Mouse (Mus musculus) heart, embryonic 12.5 days (tissue): ENCODE measurements around the gene Ghrh. TPM values are rescaled to one million over a fixed set of nuclear protein-coding genes. Genes with fewer than 3 reads are reported as not detected.

ENCODE experiments used
- ATAC-seq: fragments of 200-750 bp; cut with Nextera tagmentation; 2 replicates; pipeline ENCODE4 v1.8.0; 2017; ENCODE audit warnings: moderate TSS enrichment, moderate library complexity; ENCODE audit not compliant: insufficient number of reproducible peaks, low FRiP score
- H3K27ac ChIP-seq: fragments of 300-500 bp; sonication (generic); 2 replicates; pipeline ENCODE4 v1.5.1; 2016; ENCODE audit warnings: mild to moderate bottlenecking, moderate library complexity; ENCODE audit not compliant: poor library complexity, severe bottlenecking
- H3K27me3 ChIP-seq: fragments of 300-500 bp; sonication (generic); replicated peaks from 2 replicates; pipeline ENCODE4 v1.6.1; 2016; ENCODE audit warnings: mild to moderate bottlenecking, moderate library complexity
- H3K36me3 ChIP-seq: fragments of 300-500 bp; sonication (generic); 2 replicates; pipeline ENCODE4 v1.6.1; 2016; ENCODE audit warnings: mild to moderate bottlenecking, moderate library complexity
- H3K4me1 ChIP-seq: fragments of 300-500 bp; sonication (generic); replicated peaks from 2 replicates; pipeline ENCODE4 v1.6.1; 2016; ENCODE audit warnings: mild to moderate bottlenecking
- H3K4me2 ChIP-seq: fragments of 300-500 bp; sonication (generic); 2 replicates; pipeline ENCODE4 v1.6.1; 2016; ENCODE audit warnings: mild to moderate bottlenecking, moderate library complexity
- H3K4me3 ChIP-seq: fragments of 300-500 bp; sonication (generic); 2 replicates; pipeline ENCODE4 v1.5.1; 2016; ENCODE audit warnings: mild to moderate bottlenecking
- H3K9ac ChIP-seq: fragments of 300-500 bp; sonication (generic); 2 replicates; pipeline ENCODE4 v1.6.1; 2016; ENCODE audit warnings: mild to moderate bottlenecking, moderate library complexity
- H3K9me3 ChIP-seq: fragments of 300-500 bp; sonication (generic); replicated peaks from 2 replicates; pipeline ENCODE4 v1.6.1; 2016; ENCODE audit warnings: mild to moderate bottlenecking, moderate library complexity
- WGBS: fragments of 180-500 bp; shearing (Covaris S2); methylation state at CpG from one replicate; pipeline ENCODE4 v1.1.7; 2016; 5-methylcytosine and 5-hydroxymethylcytosine counted together
- polyA plus RNA-seq: library from polyadenylated mRNA; unstranded; fragments of >200 nt; fragmentation: Nextera tagmentation; extraction: Ambion mirVana; gene quantifications from 2 replicates; pipeline ENCODE4 v1.2.1, GENCODE M21; 2016

The Ghrh gene
- polyA plus RNA-seq, 1 experiment from 2014 or later = not detected

DNA sequence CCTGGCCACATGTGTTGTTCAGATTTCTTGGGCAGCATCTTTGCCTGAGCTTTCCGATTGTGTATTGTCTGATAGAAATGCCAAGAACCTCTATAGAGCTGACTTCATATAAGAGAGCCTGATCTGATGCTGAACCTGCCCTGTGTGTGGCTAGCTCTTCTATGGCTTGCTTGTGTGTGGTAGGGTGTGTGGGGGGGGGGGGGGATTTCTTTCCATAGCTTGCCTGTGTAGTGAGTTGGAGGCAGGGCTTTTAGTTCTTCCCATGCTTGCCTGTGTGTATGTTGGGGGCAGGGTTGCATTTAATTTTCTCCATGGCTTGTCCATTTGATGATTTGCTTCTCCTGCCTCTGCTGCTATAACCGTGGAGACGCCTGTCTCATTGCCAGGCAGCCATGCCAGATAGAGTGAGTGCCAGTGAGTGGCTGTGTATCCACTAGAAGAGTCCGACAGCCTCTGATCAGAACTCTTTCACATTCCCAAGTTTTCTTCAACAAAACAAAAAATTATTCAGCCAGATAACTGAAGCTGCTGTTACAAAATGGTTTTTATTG is 39.5 kb downstream of the Ghrh start:
- Histone ChIP-seq H3K9me3 (no peaks in the 10 kb centered on the region), H3K9ac (no peak overlapping the region), H3K36me3 (peaks cover 84% of the 10 kb centered on the region), H3K27me3 (no peaks in the 10 kb centered on the region), H3K4me1 (peaks cover 18% of the 10 kb centered on the region), H3K27ac (0 out of 2 replicates have a peak overlapping the region, but pooled peaks have one; percentile 2), H3K4me2 (no peak overlapping the region), H3K4me3 (no peak overlapping the region)
- no peak for ATAC-seq
- 81% methylated on average over 4 of the region's 4 CpGs for WGBS

DNA sequence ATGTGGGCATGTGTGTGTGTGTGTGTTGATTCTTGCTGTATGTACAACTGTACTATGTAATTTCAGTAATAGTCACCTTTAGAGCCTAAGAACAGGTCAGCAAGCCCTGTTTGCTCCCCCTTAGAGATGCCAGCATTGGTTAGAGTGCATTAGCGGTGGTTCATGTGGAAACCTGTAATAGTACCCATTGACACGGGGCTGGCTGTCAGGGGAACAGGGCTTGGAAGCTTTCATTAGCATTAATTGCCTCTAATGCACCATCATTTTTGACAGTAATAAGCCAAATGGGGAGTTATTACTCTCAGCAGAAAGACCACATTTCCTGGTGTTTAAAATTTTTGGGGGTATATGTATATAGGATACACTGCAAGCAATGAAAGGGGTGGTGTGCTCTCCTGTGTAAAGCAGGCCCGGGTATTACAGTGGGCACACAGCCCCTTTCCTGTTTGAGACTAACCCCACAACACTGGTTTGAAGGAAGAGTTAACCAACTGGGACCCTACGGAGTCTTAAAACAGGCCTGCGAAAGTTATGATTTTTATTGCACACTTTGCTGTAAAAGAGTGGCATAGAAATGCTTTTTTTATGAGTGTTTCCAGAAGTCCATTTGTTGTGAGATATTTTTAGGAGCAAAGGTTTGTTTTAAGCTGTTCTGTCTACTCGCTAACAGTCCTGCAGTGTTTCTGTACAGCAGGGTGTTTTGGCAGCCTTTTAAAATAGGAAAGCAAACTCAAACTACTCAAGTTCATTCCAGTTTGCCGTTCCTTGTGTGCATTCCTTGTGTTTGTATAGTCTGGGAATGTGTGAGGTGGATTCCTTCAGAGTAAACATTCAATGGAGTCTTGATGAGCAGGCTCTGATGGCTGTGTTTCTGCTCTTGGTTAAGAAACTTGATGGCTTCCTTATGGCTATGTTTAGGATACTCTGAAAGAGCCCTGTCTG is 40.9 kb downstream of the Ghrh start:
- H3K9me3 ChIP-seq = no peaks in the 10 kb centered on the region
- H3K4me2 ChIP-seq = no peak overlapping the region
- peaks cover 16% of the 10 kb centered on the region for H3K4me1 ChIP-seq
- peaks cover 81% of the 10 kb centered on the region for H3K36me3 ChIP-seq
- WGBS = 80% methylated on average over 7 of the region's 7 CpGs
- no peaks in the 10 kb centered on the region for H3K27me3 ChIP-seq
- no peak overlapping the region for H3K9ac ChIP-seq
- no peak for ATAC-seq
- no peak overlapping the region for H3K27ac ChIP-seq
- H3K4me3 ChIP-seq = no peak overlapping the region

GRCm38 (mm10) chr2:157303096-157303495 is 44.2 kb downstream of the Ghrh start:
- WGBS = 80% methylated on average over 9 of the region's 9 CpGs
- Histone ChIP-seq H3K36me3 (peaks cover 84% of the 10 kb centered on the region), H3K4me1 (0 out of 2 replicates have a peak, but pooled peaks cover 4% of the 10 kb centered on the region), H3K9ac (no peak overlapping the region), H3K4me2 (no peak overlapping the region), H3K4me3 (no peak overlapping the region), H3K27ac (no peak overlapping the region), H3K9me3 (no peaks in the 10 kb centered on the region), H3K27me3 (no peaks in the 10 kb centered on the region)
- ATAC-seq = no peak

DNA sequence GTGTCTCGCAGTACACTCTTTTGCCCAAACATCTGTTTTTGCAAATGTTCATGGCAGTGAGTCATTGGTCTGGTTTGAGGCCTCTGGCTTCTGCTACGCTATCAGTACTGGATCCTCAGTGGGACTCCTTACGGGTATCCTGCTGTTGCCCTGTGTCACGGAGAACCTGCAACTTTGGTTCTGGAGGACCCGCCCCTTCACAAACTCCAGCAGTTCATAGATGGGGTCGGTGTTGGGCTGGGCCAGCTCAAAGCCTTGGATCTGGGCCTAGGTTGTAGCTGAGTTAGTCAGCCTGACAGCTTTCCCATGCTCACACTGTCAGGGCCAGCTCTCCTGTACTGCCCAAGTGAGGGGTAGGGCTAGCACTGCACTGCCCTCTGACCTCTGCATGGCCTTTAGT is 47.3 kb downstream of the Ghrh start:
- Histone ChIP-seq H3K36me3 (peaks cover 91% of the 10 kb centered on the region), H3K27me3 (no peaks in the 10 kb centered on the region), H3K9me3 (no peaks in the 10 kb centered on the region), H3K4me1 (no peaks in the 10 kb centered on the region), H3K4me2 (no peak overlapping the region), H3K4me3 (no peak overlapping the region), H3K27ac (no peak overlapping the region), H3K9ac (no peak overlapping the region)
- 90% methylated on average over 6 of the region's 6 CpGs for WGBS
- no peak for ATAC-seq

GRCm38 (mm10) chr2:157296105-157296689 is 51.1 kb downstream of the Ghrh start:
- H3K27ac ChIP-seq = no peak overlapping the region
- no peak overlapping the region for H3K4me3 ChIP-seq
- ATAC-seq = no peak
- no peak overlapping the region for H3K4me2 ChIP-seq
- H3K4me1 ChIP-seq = no peaks in the 10 kb centered on the region
- 87% methylated on average over 7 of the region's 7 CpGs for WGBS
- H3K36me3 ChIP-seq = peaks cover 93% of the 10 kb centered on the region
- H3K9me3 ChIP-seq = no peaks in the 10 kb centered on the region
- no peak overlapping the region for H3K9ac ChIP-seq
- no peaks in the 10 kb centered on the region for H3K27me3 ChIP-seq

DNA sequence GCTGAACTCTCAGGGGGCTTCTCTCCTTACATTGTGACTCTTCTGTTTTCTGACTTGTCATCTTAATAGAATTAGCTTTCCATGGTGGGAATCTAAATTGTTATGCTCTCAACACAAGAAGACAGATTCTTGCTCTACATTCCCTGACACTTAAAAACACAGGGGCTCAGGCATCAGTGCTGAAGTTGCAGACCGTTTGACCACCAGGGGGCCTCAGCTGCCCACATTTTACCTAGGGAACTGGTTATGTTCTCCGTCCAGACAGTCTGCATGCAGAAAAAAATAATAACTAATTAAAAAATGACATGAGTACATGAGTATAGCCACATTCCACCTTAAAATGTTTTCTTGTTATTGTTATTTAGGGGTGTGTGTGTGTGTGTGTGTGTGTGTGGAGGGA is 55.2 kb downstream of the Ghrh start:
- WGBS = 26% methylated on average over 2 of the region's 2 CpGs
- no peak overlapping the region for H3K4me2 ChIP-seq
- H3K9ac ChIP-seq = no peak overlapping the region
- H3K9me3 ChIP-seq = no peaks in the 10 kb centered on the region
- peaks cover 87% of the 10 kb centered on the region for H3K36me3 ChIP-seq
- no peaks in the 10 kb centered on the region for H3K27me3 ChIP-seq
- H3K4me3 ChIP-seq = no peak overlapping the region
- no peak overlapping the region for H3K27ac ChIP-seq
- ATAC-seq = no peak
- H3K4me1 ChIP-seq = no peaks in the 10 kb centered on the region

DNA sequence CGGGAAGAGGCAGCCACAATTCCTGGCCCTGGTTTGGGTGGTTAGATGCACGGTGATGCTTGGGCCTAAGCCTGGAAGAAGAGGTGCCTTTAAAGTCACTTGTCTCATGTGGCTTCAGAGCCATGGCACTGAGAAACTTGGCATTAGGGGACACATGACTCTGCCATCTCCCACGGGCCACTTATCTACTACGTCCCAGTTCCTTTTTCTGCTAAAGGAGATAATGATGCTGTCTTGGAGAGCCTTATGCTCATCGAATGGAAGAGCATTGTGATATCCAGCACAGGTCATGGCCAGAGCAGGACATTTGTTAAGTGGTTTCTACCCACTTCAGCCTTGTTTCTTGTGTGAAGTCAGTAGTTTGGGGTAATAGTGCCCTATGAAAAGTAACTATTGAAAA is 58.3 kb downstream of the Ghrh start:
- Histone ChIP-seq H3K4me2 (no peak overlapping the region), H3K4me1 (no peaks in the 10 kb centered on the region), H3K36me3 (peaks cover 84% of the 10 kb centered on the region), H3K4me3 (no peak overlapping the region), H3K9ac (no peak overlapping the region), H3K27ac (no peak overlapping the region), H3K27me3 (no peaks in the 10 kb centered on the region), H3K9me3 (no peaks in the 10 kb centered on the region)
- no peak for ATAC-seq
- 74% methylated on average over 5 of the region's 5 CpGs for WGBS

- no peak overlapping the region for H3K4me2 ChIP-seq
- H3K4me1 ChIP-seq = no peaks in the 10 kb centered on the region
- no peak overlapping the region for H3K9ac ChIP-seq
- H3K27ac ChIP-seq = no peak overlapping the region
- ATAC-seq = no peak
- no peaks in the 10 kb centered on the region for H3K27me3 ChIP-seq
- H3K4me3 ChIP-seq = no peak overlapping the region
- peaks cover 85% of the 10 kb centered on the region for H3K36me3 ChIP-seq
- H3K9me3 ChIP-seq = no peaks in the 10 kb centered on the region
- WGBS = 27% methylated on average over 3 of the region's 3 CpGs
Observed at GRCm38 (mm10) chr2:157287542-157287941, 59.8 kb downstream of the Ghrh start.

GRCm38 (mm10) chr2:157283321-157283720 is 64.0 kb downstream of the Ghrh start:
- no peak overlapping the region for H3K4me3 ChIP-seq
- no peak overlapping the region for H3K4me2 ChIP-seq
- H3K36me3 ChIP-seq = peaks cover 53% of the 10 kb centered on the region
- H3K27me3 ChIP-seq = no peaks in the 10 kb centered on the region
- 78% methylated on average over 6 of the region's 6 CpGs for WGBS
- H3K9ac ChIP-seq = no peak overlapping the region
- ATAC-seq = no peak
- no peak overlapping the region for H3K27ac ChIP-seq
- peaks cover 19% of the 10 kb centered on the region for H3K4me1 ChIP-seq
- H3K9me3 ChIP-seq = no peaks in the 10 kb centered on the region
